11 mouse cellular contexts compared by ENCODE assay signal in genomic region chr4:135154089-135154949, GRCm38 (mm10). TPM values are rescaled to one million over a fixed set of nuclear protein-coding genes. Genes with fewer than 3 reads are reported as not detected.
DNase-seq lines count a peak whose midpoint lies in the region; ATAC-seq and TF ChIP-seq lines count a peak whose summit lies in the region.
"Had no signal": no experiment of that assay in that cellular context is flagged by ENCODE, and none has a peak within 500 bp of the region (broad histone marks: within the 10 kb centered on the region; RNA-seq: fewer than 3 reads in every experiment).

No protein-coding gene starts in this region.

- H3K9ac ChIP-seq in heart, embryonic 13.5 days = no peak overlapping the region
- no peak overlapping the region for H3K9ac ChIP-seq in liver, postnatal 0 days (replicated peaks)
- H3K9ac ChIP-seq: stomach, embryonic 15.5 days had no signal

- H3K4me2 ChIP-seq in heart, embryonic 13.5 days = no peak overlapping the region
- peak overlapping the region; percentile 80 for H3K4me2 ChIP-seq in liver, postnatal 0 days (ENCODE audit: low read depth, low read length)

- H3K27ac ChIP-seq in heart, embryonic 13.5 days (replicated peaks) = no peak overlapping the region
- no peak overlapping the region for H3K27ac ChIP-seq in brown adipose tissue, adult 24 weeks (replicated peaks; ENCODE audit: low read depth, low read length)
- no peak overlapping the region for H3K27ac ChIP-seq in liver, postnatal 0 days (ENCODE audit: low read depth)
- H3K27ac ChIP-seq: heart, embryonic 10.5 days; stomach, embryonic 15.5 days had no signal

- H3K27me3 ChIP-seq in heart, embryonic 13.5 days (replicated peaks) = peaks cover 100% of the 10 kb centered on the region
- H3K27me3 ChIP-seq in liver, postnatal 0 days (ENCODE audit: insufficient read depth, low read length) = peaks cover 87% of the 10 kb centered on the region

- peak overlapping the region; percentile 50; the same call in 1 of the 2 replicates for H3K4me3 ChIP-seq in heart, embryonic 13.5 days
- H3K4me3 ChIP-seq in brown adipose tissue, adult 24 weeks (ENCODE audit: insufficient read depth, low read depth, low read length) = peak overlapping the region; percentile 42; the same call in 1 of the 2 replicates
- H3K4me3 ChIP-seq in liver, postnatal 0 days (ENCODE audit: low read depth, low read length) = peak overlapping the region; percentile 53

- intact Hi-C loops in heart, postnatal 25 days (cut with DNase I) = loop anchor here (5.0 kb wide), 5 partner anchors 48 to 207 kb away; partner anchors contain the start of gene Srrm1

- 4% methylated on average over 21 of the region's 21 CpGs for WGBS in heart, embryonic 13.5 days
- WGBS in liver, postnatal 0 days (ENCODE audit: insufficient replicate concordance) = 10% methylated on average over 21 of the region's 21 CpGs

- DNase-seq in heart, postnatal 25 days (ENCODE audit: low spot score) = no peak
- DNase-seq in 416B (ENCODE audit: low read depth) = peak; percentile 81
- DNase-seq in liver, postnatal 0 days = no peak
- no peak for DNase-seq in adrenal gland, postnatal 25 days
- DNase-seq in layer of hippocampus, adult 9-10 months (ENCODE audit: low spot score) = no peak

- TF ChIP-seq CTCF in liver, postnatal 0 days (IDR thresholded peaks at IDR 0.05; ENCODE audit: low read depth) = no peak

- H3K9me3 ChIP-seq in heart, embryonic 13.5 days = no peaks in the 10 kb centered on the region
- H3K9me3 ChIP-seq in liver, postnatal 0 days (ENCODE audit: low read length) = no peaks in the 10 kb centered on the region
- H3K9me3 ChIP-seq: heart, embryonic 10.5 days; stomach, embryonic 15.5 days had no signal

- no peak for ATAC-seq in heart, embryonic 13.5 days (ENCODE audit: extremely low read depth, insufficient number of reproducible peaks, low FRiP score, low TSS enrichment)
- no peak for ATAC-seq in liver, postnatal 0 days
- no peak for ATAC-seq in inflammation-experienced regulatory T-cells, adult 6 months

- H3K4me1 ChIP-seq in heart, embryonic 13.5 days = peaks cover 26% of the 10 kb centered on the region
- no peaks in the 10 kb centered on the region for H3K4me1 ChIP-seq in brown adipose tissue, adult 24 weeks (ENCODE audit: control insufficient read depth, insufficient read depth, insufficient read length, low read length)
- peaks cover 14% of the 10 kb centered on the region for H3K4me1 ChIP-seq in liver, postnatal 0 days (ENCODE audit: insufficient read depth)

- H3K36me3 ChIP-seq in heart, embryonic 13.5 days = no peaks in the 10 kb centered on the region
- H3K36me3 ChIP-seq in liver, postnatal 0 days (replicated peaks; ENCODE audit: insufficient read depth, low read length) = no peaks in the 10 kb centered on the region
- H3K36me3 ChIP-seq: heart, embryonic 10.5 days; stomach, embryonic 15.5 days had no signal

- TF ChIP-seq EP300 in liver, postnatal 0 days (IDR thresholded peaks at IDR 0.05; ENCODE audit: low read depth) = no peak

RNA-seq across cellular contexts. Expression of gene Runx3, which starts 33.9 kb away (rescaled TPM):
- 0.05 and 0.17 TPM in 2 replicates for polyA plus RNA-seq in heart, embryonic 13.5 days (2015; fragmentation: Nextera tagmentation; extraction: Ambion mirVana)
- total RNA-seq in heart, postnatal 25 days (2021) = under 1 TPM; 0.31 to 0.50 TPM
- 0.28 and 0.38 TPM in 2 replicates for polyA plus RNA-seq in brown adipose tissue, adult 24 weeks (2012; ENCODE audit: insufficient read depth, insufficient read length, missing spikeins)
- 0.39 and 0.46 TPM in 2 replicates for polyA plus RNA-seq in liver, postnatal 0 days (2015; fragmentation: Nextera tagmentation; extraction: Ambion mirVana)
- polyA plus RNA-seq in inflammation-experienced regulatory T-cells, adult 6 months (2017; shearing (Covaris generic)) = 10 to 100 TPM in 2 of 3 experiments, 1 to 10 TPM in 1; 9.2 to 26.5 (median 11.1) TPM
- 1.0 and 1.7 TPM in 2 replicates for total RNA-seq in adrenal gland, postnatal 25 days (2021)
- total RNA-seq: layer of hippocampus, adult 18-20 months had no signal
